Mouse (Mus musculus): ENCODE measurements around the gene Gdf15. TPM values are rescaled to one million over a fixed set of nuclear protein-coding genes. Genes with fewer than 3 reads are reported as not detected.

Gdf15 gene
- polyA plus RNA-seq, 1 experiment from 2014 or later = 0.10 TPM

DNA sequence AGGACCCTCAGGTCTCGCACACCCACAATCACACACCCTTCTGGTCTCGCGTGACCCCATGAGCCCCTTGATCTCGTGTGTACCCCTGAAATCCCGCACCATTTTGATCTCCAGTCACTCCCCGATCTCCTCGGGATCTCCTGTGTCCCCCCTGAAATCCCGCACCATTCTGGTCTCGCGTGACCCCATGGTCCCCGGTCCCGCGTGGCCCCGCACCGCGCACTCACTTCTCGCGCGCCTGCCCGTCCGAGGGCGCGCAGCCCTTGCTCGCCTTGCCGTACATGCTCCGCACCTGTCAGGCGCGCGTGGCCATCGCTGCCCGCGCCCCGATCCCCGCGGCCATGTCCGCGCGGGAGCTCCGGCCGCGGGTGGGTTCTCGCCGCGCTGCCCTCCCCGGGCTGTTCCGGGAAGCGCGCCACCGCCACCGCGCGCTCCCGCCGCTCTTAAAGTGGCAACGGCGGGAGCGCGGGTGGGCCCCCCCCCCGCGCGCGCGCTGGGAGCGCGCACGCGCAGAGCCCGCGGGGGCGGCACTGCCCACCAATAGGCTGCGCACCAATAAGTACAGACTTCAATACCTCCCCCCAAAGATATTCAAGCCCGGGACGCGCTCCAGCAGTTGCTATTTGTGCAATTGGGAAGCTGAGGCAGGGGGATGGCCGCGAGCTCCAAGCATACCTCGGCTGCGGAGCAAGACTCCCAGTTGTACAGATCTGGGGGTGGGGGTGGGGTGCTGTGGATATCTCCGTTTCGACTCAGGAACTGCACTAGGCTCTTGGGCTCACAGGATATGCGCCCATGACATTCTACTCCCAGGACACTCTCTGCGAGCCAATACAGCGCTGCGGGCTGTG, 24.1 kb downstream of the Gdf15 start:
- peak overlapping the region; percentile 92 for H3K4me2 ChIP-seq

DNA sequence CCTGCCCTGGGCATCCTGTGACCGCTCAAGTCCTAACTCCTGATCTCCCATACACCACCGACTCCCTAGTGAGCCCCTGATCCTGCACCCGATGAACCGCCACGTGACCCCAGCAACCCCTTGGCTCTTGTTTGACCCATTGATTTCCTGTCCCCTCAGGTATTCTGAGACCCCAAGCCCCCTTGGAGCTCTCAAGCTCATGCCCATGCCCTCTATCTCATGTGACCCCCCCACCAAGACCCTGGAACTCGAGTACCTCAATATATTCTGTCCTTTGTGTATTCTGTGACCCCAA, 24.7 kb downstream of the Gdf15 start:
- 25% methylated on average over 6 of the region's 6 CpGs for WGBS
- Histone ChIP-seq H3K4me3 (ENCODE audit: low read depth, low read length) (peak overlapping the region; percentile 79), H3K27ac (ENCODE audit: low read depth, low read length) (no peak overlapping the region), H3K27me3 (ENCODE audit: control insufficient read depth, insufficient read depth, low read length) (no peaks in the 10 kb centered on the region; the same call in 1 of the 2 replicates), H3K9ac (ENCODE audit: low read length) (peak overlapping the region; percentile 88), H3K4me2 (peak overlapping the region; percentile 92), H3K36me3 (ENCODE audit: control insufficient read depth, insufficient read depth, low read length) (no peaks in the 10 kb centered on the region), H3K4me1 (ENCODE audit: control insufficient read depth, insufficient read depth, low read length) (peaks cover 43% of the 10 kb centered on the region), H3K9me3 (ENCODE audit: control insufficient read depth, low read length) (no peaks in the 10 kb centered on the region)
- ATAC-seq (ENCODE audit: low FRiP score) (no peak), DNase-seq (ENCODE audit: low spot score, missing footprints) (no peak)

More for the DNA sequence above, 24.1 kb downstream of the Gdf15 start:
- WGBS = 3% methylated on average over 83 of the region's 84 CpGs
- Histone ChIP-seq H3K9me3 (ENCODE audit: control insufficient read depth, low read length) (no peaks in the 10 kb centered on the region), H3K4me1 (ENCODE audit: control insufficient read depth, insufficient read depth, low read length) (peaks cover 43% of the 10 kb centered on the region), H3K27ac (ENCODE audit: low read depth, low read length) (peak overlapping the region; percentile 27), H3K9ac (ENCODE audit: low read length) (peak overlapping the region; percentile 88), H3K4me3 (ENCODE audit: low read depth, low read length) (peak overlapping the region; percentile 79), H3K27me3 (ENCODE audit: control insufficient read depth, insufficient read depth, low read length) (no peaks in the 10 kb centered on the region; the same call in 1 of the 2 replicates), H3K36me3 (ENCODE audit: control insufficient read depth, insufficient read depth, low read length) (no peaks in the 10 kb centered on the region)
- DNase-seq (ENCODE audit: low spot score, missing footprints) (peak; percentile 96), ATAC-seq (ENCODE audit: low FRiP score) (peak; percentile 10; the same call in 1 of the 2 replicates)

DNA sequence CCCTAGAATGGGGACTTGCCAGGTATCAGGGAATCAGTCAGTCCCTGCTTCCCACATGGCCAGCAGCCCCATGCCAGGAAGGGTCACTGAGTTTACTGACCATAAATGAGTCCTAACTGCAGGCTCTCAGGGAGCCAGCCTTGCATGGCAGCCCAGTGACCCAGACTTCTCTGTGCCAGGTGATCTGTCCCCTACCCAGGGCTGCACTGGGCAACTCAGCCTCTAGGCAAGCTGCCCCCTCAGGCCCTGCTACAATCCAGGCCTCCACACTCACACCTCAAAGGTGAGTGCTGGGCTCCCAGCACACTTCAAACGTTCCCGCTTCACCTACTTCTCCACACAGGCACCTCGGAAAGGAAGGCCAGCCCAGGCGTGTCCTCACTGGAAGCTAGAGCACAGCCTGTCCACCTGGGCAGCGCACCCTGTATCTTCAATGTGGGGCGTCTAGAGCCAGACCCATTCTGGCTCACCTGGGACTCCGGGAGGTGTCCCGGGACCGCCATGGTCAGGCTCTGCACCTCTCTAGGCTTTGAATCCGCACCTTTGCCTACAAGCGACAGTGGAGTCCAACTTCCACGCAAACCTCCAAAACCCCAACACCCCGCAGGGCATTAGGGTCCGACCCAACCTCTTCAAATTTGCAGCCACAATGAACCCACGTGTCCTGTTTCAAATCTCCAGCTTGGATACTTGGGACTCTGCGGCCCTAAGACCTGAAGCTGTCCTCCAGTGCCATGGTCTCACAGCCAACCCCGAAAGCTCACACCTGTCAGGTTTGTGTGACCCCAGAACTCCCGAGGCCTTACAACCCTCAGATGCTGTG, 25.3 kb downstream of the Gdf15 start:
- Histone ChIP-seq H3K4me2 (peak overlapping the region; percentile 92), H3K27me3 (ENCODE audit: control insufficient read depth, insufficient read depth, low read length) (no peaks in the 10 kb centered on the region; the same call in 1 of the 2 replicates), H3K9ac (ENCODE audit: low read length) (peak overlapping the region; percentile 88; the same call in 1 of the 2 replicates), H3K9me3 (ENCODE audit: control insufficient read depth, low read length) (no peaks in the 10 kb centered on the region), H3K36me3 (ENCODE audit: control insufficient read depth, insufficient read depth, low read length) (no peaks in the 10 kb centered on the region), H3K4me1 (ENCODE audit: control insufficient read depth, insufficient read depth, low read length) (peaks cover 43% of the 10 kb centered on the region), H3K27ac (ENCODE audit: low read depth, low read length) (no peak overlapping the region), H3K4me3 (ENCODE audit: low read depth, low read length) (peak overlapping the region; percentile 79)
- ATAC-seq (ENCODE audit: low FRiP score) = no peak
- WGBS = 70% methylated on average over 18 of the region's 18 CpGs
- DNase-seq (ENCODE audit: low spot score, missing footprints) = no peak

DNA sequence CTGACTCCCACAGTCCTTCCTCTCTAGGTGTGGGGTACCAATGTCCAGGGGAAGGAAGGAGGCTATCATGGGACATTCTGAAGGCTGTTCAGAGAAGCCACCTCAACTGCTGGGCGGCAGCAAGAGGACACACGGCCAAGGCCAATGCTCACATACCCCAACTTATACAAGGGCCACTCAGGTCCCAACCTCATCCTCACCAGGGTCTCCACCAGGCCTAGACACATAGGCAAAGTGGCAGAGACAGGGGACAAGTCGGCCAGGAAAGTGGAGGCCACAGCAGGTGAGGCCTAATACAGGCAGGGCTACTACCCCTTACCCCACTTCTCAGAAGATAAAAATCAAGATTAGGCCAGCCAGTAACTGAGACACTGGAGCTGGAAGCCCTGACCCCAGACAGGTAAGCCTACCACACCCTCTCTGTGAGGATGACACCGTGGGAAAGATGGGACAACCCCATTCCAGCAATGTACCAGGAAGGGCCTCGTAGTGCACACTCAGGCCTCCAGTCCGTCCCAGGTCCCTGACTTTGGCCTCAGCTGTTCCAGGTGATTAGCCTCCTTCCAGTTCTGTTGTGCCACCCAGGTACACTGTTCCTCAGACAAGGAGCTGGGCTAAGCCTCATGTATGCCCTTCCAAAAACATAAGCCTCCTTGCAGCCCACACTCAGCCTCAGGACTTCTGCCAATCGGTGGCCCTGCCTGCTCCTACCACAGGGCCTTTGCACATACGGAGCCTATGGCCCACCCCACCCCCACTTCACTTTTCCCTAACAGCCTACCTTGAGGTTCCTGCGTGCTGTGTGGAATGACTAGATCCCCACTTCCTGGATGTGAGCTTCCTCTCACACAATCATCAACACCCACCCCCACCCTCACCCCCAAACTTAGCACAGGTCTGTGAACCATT, 26.1 kb downstream of the Gdf15 start:
- Histone ChIP-seq H3K27ac (ENCODE audit: low read depth, low read length) (no peak overlapping the region), H3K27me3 (ENCODE audit: control insufficient read depth, insufficient read depth, low read length) (no peaks in the 10 kb centered on the region; the same call in 1 of the 2 replicates), H3K36me3 (ENCODE audit: control insufficient read depth, insufficient read depth, low read length) (no peaks in the 10 kb centered on the region), H3K9me3 (ENCODE audit: control insufficient read depth, low read length) (no peaks in the 10 kb centered on the region), H3K4me1 (ENCODE audit: control insufficient read depth, insufficient read depth, low read length) (peaks cover 46% of the 10 kb centered on the region), H3K9ac (ENCODE audit: low read length) (no peak overlapping the region), H3K4me3 (ENCODE audit: low read depth, low read length) (no peak overlapping the region), H3K4me2 (peak overlapping the region; percentile 92; the same call in 1 of the 2 replicates)
- WGBS = 91% methylated on average over 9 of the region's 9 CpGs
- no peak for ATAC-seq (ENCODE audit: low FRiP score)
- no peak for DNase-seq (ENCODE audit: low spot score, missing footprints)

DNA sequence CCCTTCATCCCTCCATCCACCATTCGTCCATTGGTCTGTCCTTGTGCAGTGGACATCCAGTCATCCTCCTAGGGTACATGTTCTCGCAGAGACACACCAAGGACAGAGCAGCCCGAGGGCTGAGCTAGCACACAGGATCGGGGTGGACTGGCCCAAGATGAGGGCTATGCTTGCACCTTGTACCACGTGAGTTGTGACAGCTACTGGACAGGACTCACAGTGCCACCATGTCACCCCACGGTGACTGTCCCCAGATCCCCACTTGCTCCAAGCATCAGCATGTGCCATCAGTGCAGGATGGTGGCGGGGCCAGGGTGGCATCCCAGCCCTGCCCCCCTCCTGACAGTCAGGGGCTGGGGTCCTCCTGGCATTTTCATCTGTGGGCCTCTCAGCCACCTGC, 27.7 kb downstream of the Gdf15 start:
- Histone ChIP-seq H3K9me3 (ENCODE audit: control insufficient read depth, low read length) (no peaks in the 10 kb centered on the region), H3K4me1 (ENCODE audit: control insufficient read depth, insufficient read depth, low read length) (peaks cover 49% of the 10 kb centered on the region), H3K36me3 (ENCODE audit: control insufficient read depth, insufficient read depth, low read length) (no peaks in the 10 kb centered on the region), H3K27ac (ENCODE audit: low read depth, low read length) (no peak overlapping the region), H3K4me2 (no peak overlapping the region), H3K4me3 (ENCODE audit: low read depth, low read length) (no peak overlapping the region), H3K27me3 (ENCODE audit: control insufficient read depth, insufficient read depth, low read length) (no peaks in the 10 kb centered on the region; the same call in 1 of the 2 replicates), H3K9ac (ENCODE audit: low read length) (no peak overlapping the region)
- DNase-seq (ENCODE audit: low spot score, missing footprints) = no peak
- no peak for ATAC-seq (ENCODE audit: low FRiP score)
- 84% methylated on average over 7 of the region's 7 CpGs for WGBS

DNA sequence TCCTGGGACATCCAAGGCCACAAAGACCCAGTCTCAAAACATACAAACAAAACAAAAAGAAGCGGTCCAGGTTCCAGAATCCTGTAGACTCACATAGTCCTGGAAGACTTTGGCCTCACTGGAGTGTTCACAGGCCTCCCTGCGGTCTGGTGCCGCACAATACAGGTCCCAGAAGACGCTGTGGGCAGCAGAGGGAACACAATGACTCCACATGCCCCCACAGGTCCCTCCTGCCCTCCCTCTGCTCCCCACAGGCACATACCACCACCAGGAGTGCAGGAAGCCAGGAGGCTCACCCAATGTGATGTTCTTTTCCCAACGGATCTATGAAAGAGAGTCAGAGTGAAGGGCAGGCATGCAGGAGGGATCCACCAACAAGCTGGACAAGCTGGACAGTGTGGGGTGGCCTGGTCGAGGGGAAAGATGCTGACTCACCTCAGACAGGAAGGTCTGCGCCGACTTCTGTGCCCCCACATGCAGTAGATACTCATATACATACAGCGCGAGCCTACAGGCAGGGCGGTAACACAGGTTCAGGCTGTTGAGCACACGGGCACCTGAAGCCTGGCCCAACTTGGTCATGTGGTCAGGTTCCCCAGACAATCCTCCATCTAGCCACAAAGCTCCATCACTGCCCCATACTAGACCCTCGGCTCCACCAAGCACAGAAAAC, 30.0 kb downstream of the Gdf15 start:
- 94% methylated on average over 13 of the region's 13 CpGs for WGBS
- Histone ChIP-seq H3K9ac (ENCODE audit: low read length) (no peak overlapping the region), H3K27me3 (ENCODE audit: control insufficient read depth, insufficient read depth, low read length) (peaks cover under 1% of the 10 kb centered on the region; the same call in 1 of the 2 replicates), H3K4me3 (ENCODE audit: low read depth, low read length) (no peak overlapping the region), H3K36me3 (ENCODE audit: control insufficient read depth, insufficient read depth, low read length) (no peaks in the 10 kb centered on the region), H3K27ac (ENCODE audit: low read depth, low read length) (no peak overlapping the region), H3K9me3 (ENCODE audit: control insufficient read depth, low read length) (no peaks in the 10 kb centered on the region), H3K4me1 (ENCODE audit: control insufficient read depth, insufficient read depth, low read length) (peaks cover 50% of the 10 kb centered on the region), H3K4me2 (no peak overlapping the region)
- ATAC-seq (ENCODE audit: low FRiP score) = no peak
- DNase-seq (ENCODE audit: low spot score, missing footprints) = no peak

DNA sequence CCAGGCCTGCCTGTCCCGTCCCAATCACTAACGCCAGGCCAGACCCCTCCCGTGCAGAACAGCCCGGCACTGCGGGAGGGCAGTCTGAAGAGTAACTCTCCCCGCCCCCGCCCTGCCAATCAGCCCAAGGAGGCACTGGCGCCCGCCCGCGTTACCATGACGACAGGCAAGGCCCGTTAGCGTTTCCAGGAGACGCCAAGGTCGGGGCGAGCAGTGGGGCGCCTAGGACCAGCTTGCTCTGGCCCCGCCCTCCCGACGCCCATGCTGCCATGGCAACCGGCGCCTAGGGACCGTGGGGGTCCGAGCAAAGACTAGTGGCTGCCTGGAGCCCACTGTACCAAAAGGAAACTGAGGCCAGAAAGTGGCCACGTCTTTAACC, 31.0 kb downstream of the Gdf15 start:
- peaks cover 2% of the 10 kb centered on the region; the same call in 1 of the 2 replicates for H3K27me3 ChIP-seq (ENCODE audit: control insufficient read depth, insufficient read depth, low read length)
- DNase-seq (ENCODE audit: low spot score, missing footprints) = peak; percentile 99
- H3K4me1 ChIP-seq (ENCODE audit: control insufficient read depth, insufficient read depth, low read length) = peaks cover 44% of the 10 kb centered on the region
- peak overlapping the region; percentile 51 for H3K9ac ChIP-seq (ENCODE audit: low read length)
- H3K27ac ChIP-seq (ENCODE audit: low read depth, low read length) = peak overlapping the region; percentile 90
- H3K4me3 ChIP-seq (ENCODE audit: low read depth, low read length) = peak overlapping the region; percentile 19; the same call in 1 of the 2 replicates
- ATAC-seq (ENCODE audit: low FRiP score) = peak; percentile 82
- peak overlapping the region; percentile 36 for H3K4me2 ChIP-seq
- H3K36me3 ChIP-seq (ENCODE audit: control insufficient read depth, insufficient read depth, low read length) = no peaks in the 10 kb centered on the region
- H3K9me3 ChIP-seq (ENCODE audit: control insufficient read depth, low read length) = no peaks in the 10 kb centered on the region
- 0% methylated on average over 26 of the region's 26 CpGs for WGBS

Data from midbrain, embryonic 11.5 days (tissue).